Mouse (Mus musculus) intestine, embryonic 14.5 days (tissue): ENCODE results near the gene Gm11115. TPM values are rescaled to one million over a fixed set of nuclear protein-coding genes. Genes with fewer than 3 reads are reported as not detected.

Source experiments
- ATAC-seq: fragments of 200-750 bp; cut with Nextera tagmentation; replicated peaks from 2 replicates; pipeline ENCODE4 v1.8.0; 2017; ENCODE audit warnings: low read depth, moderate number of reproducible peaks, moderate TSS enrichment, moderate library complexity; ENCODE audit not compliant: low FRiP score, low TSS enrichment
- DNase-seq: peaks from one replicate; pipeline ENCODE4 v3.0.0-alpha.2; 2018; ENCODE audit warnings: low spot score
- H3K27ac ChIP-seq: fragments of 300-500 bp; sonication (generic); 2 replicates; pipeline ENCODE4 v1.5.1; 2014; ENCODE audit warnings: low read depth, mild to moderate bottlenecking, control low read depth
- H3K27me3 ChIP-seq: fragments of 300-500 bp; sonication (generic); replicated peaks from 2 replicates; pipeline ENCODE4 v1.6.1; 2014; ENCODE audit warnings: low read length, control low read depth; ENCODE audit not compliant: control insufficient read depth, insufficient read depth
- H3K36me3 ChIP-seq: fragments of 300-500 bp; sonication (generic); 2 replicates; pipeline ENCODE4 v1.6.1; 2014; ENCODE audit warnings: low read length, control low read depth; ENCODE audit not compliant: control insufficient read depth, insufficient read depth
- H3K4me1 ChIP-seq: fragments of 300-500 bp; sonication (generic); replicated peaks from 2 replicates; pipeline ENCODE4 v1.6.1; 2014; ENCODE audit warnings: low read length, control low read depth, mixed read lengths; ENCODE audit not compliant: control insufficient read depth, insufficient read depth
- H3K4me2 ChIP-seq: fragments of 300-500 bp; sonication (generic); 2 replicates; pipeline ENCODE4 v1.6.1; 2014; ENCODE audit warnings: low read length
- H3K4me3 ChIP-seq: fragments of 300-500 bp; sonication (generic); 2 replicates; pipeline ENCODE4 v1.5.1; 2014; ENCODE audit warnings: low read depth, low read length, control low read depth, mixed read lengths
- H3K9ac ChIP-seq: fragments of 300-500 bp; sonication (generic); 2 replicates; pipeline ENCODE4 v1.6.1; 2014; ENCODE audit warnings: mild to moderate bottlenecking, low read length
- H3K9me3 ChIP-seq: fragments of 300-500 bp; sonication (generic); 2 replicates; pipeline ENCODE4 v1.6.1; 2016; ENCODE audit warnings: low read length, control low read depth; ENCODE audit not compliant: control insufficient read depth
- WGBS: fragments of 180-500 bp; shearing (Covaris S2); extraction: QIAGEN DNeasy Blood & Tissue Kit; methylation state at CpG from one replicate; pipeline ENCODE4 v1.1.7; 2014; 5-methylcytosine and 5-hydroxymethylcytosine counted together
- polyA plus RNA-seq: library from polyadenylated mRNA; unstranded; fragments of >200 nt; fragmentation: Nextera tagmentation; extraction: Ambion mirVana; gene quantifications from 2 replicates; pipeline ENCODE4 v1.2.1, GENCODE M21; 2014

Gene Gm11115
- polyA plus RNA-seq: not detected in 2 replicates

DNA sequence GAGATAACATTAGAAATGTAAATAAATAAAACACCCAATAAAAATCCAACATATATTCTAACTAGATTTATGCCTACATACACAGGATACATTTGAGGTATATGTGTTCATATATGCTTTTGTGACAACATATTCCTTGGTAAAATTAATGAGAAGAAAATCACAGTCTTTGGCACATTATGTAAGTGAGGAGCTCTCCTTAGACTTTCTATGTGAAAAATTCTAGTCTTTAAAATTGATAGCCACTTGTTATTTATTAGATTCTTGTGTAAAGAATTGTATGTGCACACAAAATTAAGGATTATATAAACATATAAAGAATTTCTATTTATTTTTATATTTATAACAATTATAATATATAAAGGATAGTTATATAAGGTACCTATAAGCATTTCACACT is at the start of gene Gm11115:
Gene Gm11115, minus strand, starts transcription at position 101 of the 400 bp plus-strand sequence.
- Histone ChIP-seq H3K36me3 (no peaks in the 10 kb centered on the region), H3K27ac (no peak within 1 kb of the TSS), H3K4me2 (no peak within 1 kb of the TSS), H3K27me3 (no peaks in the 10 kb centered on the region), H3K9ac (no peak within 1 kb of the TSS), H3K4me3 (no peak within 1 kb of the TSS), H3K9me3 (no peaks in the 10 kb centered on the region), H3K4me1 (no peaks in the 10 kb centered on the region)
- no peak for DNase-seq
- no peak for ATAC-seq

DNA sequence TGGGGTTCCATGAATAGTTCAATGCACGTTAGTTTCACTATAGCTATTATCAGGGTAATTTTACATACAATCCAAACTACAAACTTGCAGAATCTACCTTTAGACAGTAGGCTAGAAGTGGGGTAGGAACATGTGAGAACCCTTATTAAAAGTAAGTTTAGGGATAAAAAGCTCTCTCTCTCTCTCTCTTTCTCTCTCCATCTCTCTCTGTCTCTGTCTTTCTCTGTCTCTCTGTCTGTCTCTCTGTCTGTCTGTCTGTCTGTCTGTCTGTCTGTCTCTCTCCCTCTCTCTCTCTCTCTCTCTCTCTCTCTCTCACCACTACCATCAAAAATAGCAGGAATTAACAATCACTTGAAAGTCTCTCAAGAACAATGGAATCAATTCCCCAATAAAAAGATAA is 42.5 kb downstream of the Gm11115 start, which contains the start of gene Gm11116:
Gene Gm11116, minus strand, starts transcription at position 101 of the 400 bp plus-strand sequence.
- 65% methylated on average over 1 of the region's 1 CpGs for WGBS
- no peak for ATAC-seq
- Histone ChIP-seq H3K4me2 (no peak within 1 kb of the TSS), H3K9ac (no peak within 1 kb of the TSS), H3K36me3 (no peaks in the 10 kb centered on the region), H3K4me3 (no peak within 1 kb of the TSS), H3K4me1 (no peaks in the 10 kb centered on the region), H3K27ac (no peak within 1 kb of the TSS), H3K27me3 (no peaks in the 10 kb centered on the region), H3K9me3 (no peaks in the 10 kb centered on the region)
- no peak for DNase-seq

Other genes with a start within 250 kb of the Gm11115 start
- gene Csn3, start 228.5 kb downstream of the Gm11115 start, polyA plus RNA-seq: 0.49 and 1.0 TPM in 2 replicates
- not detected in 2 replicates for gene 2310003L06Rik, start 184.6 kb downstream of the Gm11115 start, polyA plus RNA-seq
- not detected in 2 replicates for gene Gm28434, start 184.6 kb downstream of the Gm11115 start, polyA plus RNA-seq
- not detected in 2 replicates for gene Cabs1, start 174.7 kb downstream of the Gm11115 start, polyA plus RNA-seq
- not detected in 2 replicates for gene Smr3a, start 151.6 kb downstream of the Gm11115 start, polyA plus RNA-seq
- gene Smr2, start 67.5 kb downstream of the Gm11115 start, polyA plus RNA-seq: not detected in 2 replicates
- not detected in 2 replicates for gene Gm11116, start 42.6 kb downstream of the Gm11115 start, polyA plus RNA-seq
- not detected in 2 replicates for gene Gm7714, start 114.8 kb upstream of the Gm11115 start, polyA plus RNA-seq
- not detected in 2 replicates for gene Prol1, start 163.2 kb upstream of the Gm11115 start, polyA plus RNA-seq
- gene Amtn, start 222.0 kb upstream of the Gm11115 start, polyA plus RNA-seq: not detected in 2 replicates